Mouse (Mus musculus): ENCODE measurements around the gene Ap1s3.

Gene Ap1s3

DNA sequence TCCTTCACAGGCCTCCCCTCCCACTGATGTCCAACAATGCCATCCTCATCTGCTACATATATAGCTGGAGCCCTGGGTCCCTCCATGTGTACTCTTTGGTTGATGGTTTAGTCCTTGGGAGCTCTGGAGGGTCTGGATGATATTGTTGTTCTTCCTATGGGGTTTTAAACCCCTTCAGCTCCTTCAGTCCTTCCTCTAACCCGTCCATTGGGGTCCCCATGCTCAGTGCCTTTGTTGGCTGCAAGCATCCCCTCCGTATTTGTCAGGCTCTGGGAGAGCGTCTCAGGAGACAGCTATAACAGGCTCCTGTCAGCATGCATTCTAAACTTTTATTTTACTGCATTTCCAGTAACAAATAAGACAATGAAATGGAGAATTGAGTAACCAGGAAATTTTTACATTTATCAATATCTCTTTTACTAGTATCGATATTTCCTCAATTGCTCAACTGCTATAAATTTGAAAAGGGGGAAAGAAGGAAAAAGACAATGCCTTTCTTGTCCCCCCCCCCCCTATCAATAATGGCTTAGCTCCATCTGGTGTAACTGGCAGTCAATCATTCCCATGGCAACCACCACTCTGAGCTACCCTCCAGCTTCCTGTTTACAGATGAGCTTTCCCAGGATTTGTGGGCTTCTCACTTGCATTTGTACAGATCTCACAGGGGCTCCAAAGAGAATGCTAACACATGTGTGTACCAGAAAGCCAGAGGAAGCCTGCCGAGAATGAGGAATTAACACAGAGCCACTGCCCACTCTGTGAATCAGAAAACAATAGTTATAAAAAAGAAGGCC lies 73.2 kb downstream of the Ap1s3 start:
- DNase-seq (ENCODE audit: low read depth, low spot score) = no peak

DNA sequence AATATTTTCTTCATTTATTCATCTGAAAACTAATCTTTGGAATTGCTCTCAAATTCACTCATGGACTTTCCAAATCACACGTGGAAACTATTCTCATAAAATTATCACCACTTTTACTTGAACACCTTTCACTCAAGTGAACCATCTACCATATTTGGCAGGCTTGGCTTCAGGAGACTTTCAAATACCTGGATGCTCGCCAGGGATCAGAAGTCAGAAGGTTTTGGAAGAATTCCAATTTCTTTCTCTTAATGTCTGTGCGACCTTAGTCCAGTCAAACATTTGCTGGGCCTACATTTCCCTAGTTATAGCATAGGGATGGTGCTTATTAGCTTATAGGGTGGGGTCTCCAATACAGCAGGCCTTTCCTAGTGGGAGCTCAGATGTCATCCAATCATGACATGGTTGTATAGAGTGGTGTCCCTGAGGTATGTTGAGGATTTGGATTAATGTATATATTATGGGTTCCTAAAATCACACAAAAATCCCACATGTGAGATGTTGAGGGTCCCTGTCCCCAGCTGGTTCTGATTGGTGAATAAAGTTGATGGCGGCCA lies 79.0 kb downstream of the Ap1s3 start:
- DNase-seq (ENCODE audit: low read depth, low spot score) = no peak

DNA sequence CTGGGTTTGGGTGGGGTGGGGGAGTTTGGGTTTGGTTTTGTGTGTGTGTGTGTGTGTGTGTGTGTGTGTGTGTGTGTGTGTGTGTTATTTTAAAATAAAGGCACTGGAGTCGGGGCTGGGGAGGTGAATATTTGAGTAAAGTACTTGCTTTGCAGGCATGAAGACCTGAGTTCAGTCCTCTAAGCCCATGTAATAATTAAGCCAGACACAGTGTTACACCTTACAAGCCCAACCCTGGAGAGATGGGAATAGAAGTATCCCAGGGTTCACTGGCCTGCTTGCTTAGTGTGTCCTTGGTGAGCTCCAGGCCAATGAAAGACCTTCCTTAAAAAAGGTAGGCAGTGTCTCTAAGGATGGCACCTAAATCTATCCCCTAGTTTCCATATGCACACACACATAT lies 80.7 kb downstream of the Ap1s3 start:
- no peak for DNase-seq (ENCODE audit: low read depth, low spot score)

DNA sequence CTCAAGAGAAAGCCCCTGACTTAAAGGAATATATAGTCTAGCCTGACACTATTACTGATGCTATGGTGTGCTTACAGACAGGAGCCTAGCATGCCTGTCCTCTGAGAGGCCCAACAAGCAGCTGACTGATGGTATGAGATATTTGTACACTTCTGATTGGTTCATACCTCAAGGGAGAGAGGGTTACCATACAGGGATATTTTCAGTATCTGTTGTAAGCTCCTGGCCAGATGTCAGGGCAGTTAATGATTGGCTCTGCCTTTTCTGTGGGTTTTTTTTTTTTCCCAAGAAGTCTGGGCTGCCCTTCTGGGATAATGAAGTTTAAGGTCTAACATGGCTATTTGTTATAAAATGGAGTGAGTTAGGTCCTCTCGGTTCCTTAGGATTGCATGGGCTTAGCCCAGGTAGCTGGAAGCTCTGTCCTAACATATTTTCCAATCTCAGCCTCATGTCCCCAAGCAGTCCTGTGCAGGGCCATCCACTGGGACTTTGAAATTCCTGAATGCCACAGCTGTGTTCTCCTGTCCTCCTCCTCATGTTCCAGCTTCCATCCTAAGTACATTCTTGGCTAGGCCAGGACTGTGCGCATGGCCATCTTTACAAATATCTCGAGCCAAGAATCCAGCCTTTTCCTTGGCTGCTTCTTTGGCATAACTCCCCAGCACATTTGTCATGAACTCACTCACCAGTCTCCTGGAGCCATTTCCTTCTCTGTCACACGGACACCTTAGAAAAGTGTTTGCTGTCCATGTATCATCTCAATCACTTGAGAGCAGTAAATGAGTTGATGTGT lies 81.6 kb downstream of the Ap1s3 start:
- no peak for DNase-seq (ENCODE audit: low read depth, low spot score)

DNA sequence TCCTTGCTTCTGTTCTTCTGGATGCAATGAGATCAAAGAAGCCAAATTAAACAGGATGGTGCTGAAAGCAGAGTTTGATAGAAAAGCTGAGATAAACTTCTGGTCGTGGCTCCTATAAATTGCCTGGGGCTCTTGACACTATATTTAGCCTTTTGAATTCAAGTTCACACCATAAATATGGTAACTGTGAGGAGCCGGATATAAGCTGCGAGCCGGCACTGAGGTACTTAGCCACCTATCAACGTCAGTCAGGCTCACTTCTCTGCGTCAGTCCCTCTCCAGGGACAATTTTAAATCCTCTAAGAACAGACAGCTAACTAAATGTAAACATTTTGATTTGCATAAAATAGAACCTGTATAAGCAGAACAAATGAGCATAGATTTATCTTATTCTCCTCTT lies 82.3 kb downstream of the Ap1s3 start:
- DNase-seq (ENCODE audit: low read depth, low spot score) = no peak

- peak; percentile 53 for DNase-seq (ENCODE audit: low read depth, low spot score)
Observed at GRCm38 (mm10) chr1:79581136-79581679, 90.6 kb downstream of the Ap1s3 start.

- DNase-seq (ENCODE audit: low read depth, low spot score) = no peak
Observed at GRCm38 (mm10) chr1:79577357-79577756, 94.4 kb downstream of the Ap1s3 start.

GRCm38 (mm10) chr1:79571912-79572311 lies 99.9 kb downstream of the Ap1s3 start:
- DNase-seq (ENCODE audit: low read depth, low spot score) = peak; percentile 12

DNA sequence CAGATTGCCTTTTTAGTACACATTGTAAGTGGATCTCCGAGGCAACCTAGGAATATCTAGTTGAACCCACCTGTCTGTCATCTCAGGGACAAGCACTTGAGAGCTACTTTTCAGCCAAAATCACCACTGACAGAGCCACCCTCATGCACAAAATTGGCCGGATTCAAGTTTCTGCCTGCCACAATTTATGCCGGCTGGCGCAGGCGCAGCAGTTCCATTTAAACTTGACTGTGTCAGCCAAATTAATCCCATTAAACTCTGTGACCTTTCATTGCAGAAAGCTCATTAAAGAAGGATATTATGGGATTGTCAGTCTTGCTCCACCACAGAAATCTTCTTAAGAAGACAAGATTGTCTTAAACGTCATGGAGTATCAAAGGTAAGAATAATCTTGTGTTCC lies 100.6 kb downstream of the Ap1s3 start:
- DNase-seq (ENCODE audit: low read depth, low spot score) = no peak

DNA sequence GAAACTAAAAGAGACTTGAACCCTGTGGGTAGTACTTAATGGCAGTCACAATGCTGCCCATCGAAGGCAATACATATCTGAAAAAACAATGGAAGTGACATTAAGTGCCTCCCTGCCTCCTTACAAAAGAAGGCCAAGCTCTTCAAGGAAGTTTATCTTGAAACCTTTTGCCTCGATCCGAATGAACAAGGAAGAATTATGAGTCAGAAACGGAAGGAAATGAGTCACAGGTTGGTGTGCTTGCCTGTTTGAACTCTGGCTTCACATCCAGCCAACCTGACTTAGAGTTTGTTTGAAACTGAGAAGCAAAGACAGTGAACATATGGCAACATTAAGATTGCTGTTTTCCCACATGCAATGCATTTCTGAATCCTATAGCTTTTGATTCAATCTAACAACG lies 110.6 kb downstream of the Ap1s3 start:
- DNase-seq (ENCODE audit: low read depth, low spot score) = no peak
